Mouse (Mus musculus) midbrain, postnatal 0 days (tissue): Measurements from ENCODE around the gene Espn. TPM values are rescaled to one million over a fixed set of nuclear protein-coding genes. Genes with fewer than 3 reads are reported as not detected.

ENCODE experiments used
- ATAC-seq: fragments of 200-750 bp; cut with Nextera tagmentation; 2 replicates; pipeline ENCODE4 v1.8.0; 2017; ENCODE audit warnings: moderate number of reproducible peaks, mild to moderate bottlenecking, moderate TSS enrichment, moderate library complexity; ENCODE audit not compliant: low FRiP score
- DNase-seq: peaks from one replicate; pipeline ENCODE4 v3.0.0-alpha.2; 2015; ENCODE audit warnings: low spot score
- H3K27ac ChIP-seq: fragments of 300-500 bp; sonication (generic); 2 replicates; pipeline ENCODE4 v1.5.1; 2014; ENCODE audit warnings: low read depth, mild to moderate bottlenecking, low read length, mixed read lengths
- H3K27me3 ChIP-seq: fragments of 300-500 bp; sonication (generic); 2 replicates; pipeline ENCODE4 v1.6.1; 2014; ENCODE audit warnings: low read length, control low read depth, mixed read lengths; ENCODE audit not compliant: insufficient read depth
- H3K36me3 ChIP-seq: fragments of 300-500 bp; sonication (generic); 2 replicates; pipeline ENCODE4 v1.6.1; 2014; ENCODE audit warnings: low read length, control low read depth, mixed read lengths; ENCODE audit not compliant: insufficient read depth
- H3K4me1 ChIP-seq: fragments of 300-500 bp; sonication (generic); 2 replicates; pipeline ENCODE4 v1.6.1; 2014; ENCODE audit warnings: mild to moderate bottlenecking, control low read depth, antibody characterized with exemption, low read length, mixed read lengths; ENCODE audit not compliant: insufficient read depth
- H3K4me2 ChIP-seq: fragments of 300-500 bp; sonication (generic); 2 replicates; pipeline ENCODE4 v1.6.1; 2014; ENCODE audit warnings: low read depth, mild to moderate bottlenecking, low read length, mixed read lengths; ENCODE audit not compliant: poor library complexity, severe bottlenecking
- H3K4me3 ChIP-seq: fragments of 300-500 bp; sonication (generic); 2 replicates; pipeline ENCODE4 v1.5.1; 2014; ENCODE audit warnings: low read depth, mild to moderate bottlenecking, low read length, moderate library complexity
- H3K9ac ChIP-seq: fragments of 300-500 bp; sonication (generic); replicated peaks from 2 replicates; pipeline ENCODE4 v1.6.1; 2014; ENCODE audit warnings: mild to moderate bottlenecking, low read length, moderate library complexity, mixed read lengths; ENCODE audit not compliant: poor library complexity, severe bottlenecking
- H3K9me3 ChIP-seq: fragments of 300-500 bp; sonication (generic); 2 replicates; pipeline ENCODE4 v1.6.1; 2016; ENCODE audit warnings: low read length, control low read depth
- CTCF ChIP-seq: IDR thresholded peaks from 2 replicates; pipeline ENCODE4 v1.5.1; 2016; ENCODE audit warnings: antibody characterized with exemption, mild to moderate bottlenecking
- WGBS: fragments of 180-500 bp; shearing (Covaris S2); extraction: QIAGEN DNeasy Blood & Tissue Kit; methylation state at CpG from one replicate; pipeline ENCODE4 v1.1.7; 2014; 5-methylcytosine and 5-hydroxymethylcytosine counted together
- polyA plus RNA-seq: library from polyadenylated mRNA; unstranded; fragments of >200 nt; fragmentation: Nextera tagmentation; extraction: Ambion mirVana; gene quantifications from 2 replicates; pipeline ENCODE4 v1.2.1, GENCODE M21; 2015
- total RNA-seq: library from RNA; depleted of rRNA; stranded (reverse); fragments of >200 nt; gene quantifications from 2 replicates; pipeline ENCODE4 v1.2.3, GENCODE M21; 2014

Espn gene
- total and polyA plus RNA-seq, 2 experiments from 2014 or later = 0.22 to 0.53 TPM

DNA sequence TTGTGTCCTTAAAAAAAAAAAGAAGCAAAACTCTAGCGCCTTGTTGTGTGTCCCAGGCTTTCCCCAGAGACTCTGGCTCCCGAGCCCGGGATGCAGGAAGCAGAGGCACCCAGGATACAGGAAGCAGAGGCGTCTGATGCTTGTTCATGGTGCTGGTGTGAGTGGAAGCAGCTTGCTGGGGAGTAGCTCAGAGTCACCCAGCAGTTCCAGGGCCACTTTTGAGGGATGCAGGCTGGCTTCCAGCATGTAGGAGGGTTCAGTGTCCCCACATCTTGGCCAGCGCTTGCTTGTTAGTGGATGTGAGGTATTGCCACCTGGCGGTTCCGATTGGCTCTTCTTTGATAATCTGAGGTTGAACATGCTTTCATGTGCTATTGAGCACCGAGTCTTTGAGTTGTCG is 35.0 kb upstream of the Espn start:
- H3K4me3 ChIP-seq = no peak overlapping the region
- no peak for TF ChIP-seq CTCF
- no peak overlapping the region for H3K4me2 ChIP-seq
- H3K36me3 ChIP-seq = no peaks in the 10 kb centered on the region
- no peak for ATAC-seq
- no peak overlapping the region for H3K9ac ChIP-seq
- WGBS = 86% methylated on average over 9 of the region's 9 CpGs
- H3K27me3 ChIP-seq = no peaks in the 10 kb centered on the region
- peaks cover 8% of the 10 kb centered on the region for H3K4me1 ChIP-seq
- no peak overlapping the region for H3K27ac ChIP-seq
- no peaks in the 10 kb centered on the region for H3K9me3 ChIP-seq
- DNase-seq = no peak

DNA sequence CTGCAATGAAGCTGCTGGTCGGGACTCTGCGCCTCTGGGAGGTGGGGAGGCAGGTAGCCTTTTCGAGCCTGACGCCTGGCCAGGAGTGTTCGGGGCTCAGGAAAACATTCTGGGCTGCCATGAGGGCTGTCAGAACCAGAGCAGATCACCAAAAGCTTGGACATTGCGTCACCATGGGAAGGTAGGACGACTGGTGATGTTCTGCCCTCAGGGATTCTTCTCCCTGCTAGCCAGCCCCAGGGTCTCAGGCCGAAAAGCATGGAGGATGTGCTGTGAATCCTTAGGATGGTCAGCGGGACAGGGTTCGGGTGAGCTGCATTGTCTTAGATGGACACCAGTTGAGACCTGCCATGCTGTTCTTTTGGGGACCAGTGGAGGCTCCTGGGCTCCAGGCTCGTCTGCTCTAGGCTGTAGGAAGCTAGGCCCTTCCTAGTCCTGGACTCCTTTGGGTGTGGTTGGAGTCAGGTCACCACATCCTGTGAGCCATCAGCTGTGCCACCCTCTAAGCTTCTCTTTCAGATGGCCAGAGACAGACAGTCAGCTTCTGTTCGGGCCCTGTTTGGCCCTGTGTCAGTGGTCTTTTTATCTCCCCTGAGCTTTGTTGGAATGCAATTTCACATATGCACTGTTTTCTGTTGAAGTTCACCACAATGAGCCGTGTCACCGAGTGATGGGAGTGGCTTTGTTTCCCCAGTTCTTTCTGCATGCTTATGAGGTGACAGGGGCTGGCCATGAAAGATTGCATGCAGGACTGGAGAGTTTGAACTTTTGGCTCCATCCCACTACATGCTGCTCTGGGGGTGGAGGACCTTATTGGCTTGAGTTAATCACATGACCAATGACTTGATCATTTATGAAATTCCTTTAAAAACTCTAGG is 34.3 kb upstream of the Espn start:
- no peak for ATAC-seq
- no peak for DNase-seq
- H3K9ac ChIP-seq = peak overlapping the region; percentile 33; the same call in 1 of the 2 replicates

DNA sequence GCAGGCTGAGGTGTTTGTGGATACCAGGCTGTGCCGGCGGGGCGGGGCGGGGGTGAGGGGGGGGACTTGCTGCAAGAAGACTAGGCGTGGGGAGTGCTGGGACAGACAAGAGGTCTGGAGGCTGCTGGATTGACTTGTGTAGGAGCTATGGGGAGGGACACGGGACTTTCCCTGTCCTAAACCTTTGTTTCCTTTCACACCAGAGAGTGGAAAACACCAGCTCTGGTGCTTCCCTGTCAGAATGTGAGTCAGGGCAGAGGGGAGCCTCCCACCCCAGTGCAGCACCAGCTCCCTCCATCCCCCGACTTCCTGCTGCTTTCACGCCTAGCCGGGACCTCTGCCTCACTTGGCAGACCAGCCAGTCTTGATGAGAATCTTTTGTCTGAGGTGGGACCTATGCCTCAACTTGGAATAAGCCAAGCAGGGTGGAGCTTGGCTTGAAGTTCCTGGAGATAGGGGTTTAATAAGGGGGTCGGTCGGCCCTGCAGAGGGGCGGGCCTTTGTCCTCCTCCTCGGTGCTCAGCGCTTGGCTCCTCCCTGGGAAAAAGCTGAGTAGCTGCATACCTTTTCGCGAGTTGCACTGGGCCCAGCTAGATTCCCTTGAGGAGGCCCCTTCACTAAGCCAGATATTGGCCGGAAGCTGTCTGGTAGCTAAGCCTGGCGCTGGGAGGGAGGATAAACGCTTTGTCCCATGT is 33.5 kb upstream of the Espn start:
- 12% methylated on average over 19 of the region's 19 CpGs for WGBS
- Histone ChIP-seq H3K4me2 (peak overlapping the region; percentile 22; the same call in 1 of the 2 replicates), H3K27ac (peak overlapping the region; percentile 65), H3K9me3 (no peaks in the 10 kb centered on the region), H3K36me3 (no peaks in the 10 kb centered on the region), H3K4me1 (peaks cover 8% of the 10 kb centered on the region), H3K9ac (peak overlapping the region; percentile 33; the same call in 1 of the 2 replicates), H3K4me3 (no peak overlapping the region), H3K27me3 (no peaks in the 10 kb centered on the region)
- DNase-seq (peak; percentile 70), ATAC-seq (peak; percentile 53; the same call in 1 of the 2 replicates)
- no peak for TF ChIP-seq CTCF

More for the DNA sequence above, 34.3 kb upstream of the Espn start:
- 40% methylated on average over 14 of the region's 14 CpGs for WGBS
- TF ChIP-seq CTCF = no peak
- Histone ChIP-seq H3K9me3 (no peaks in the 10 kb centered on the region), H3K27ac (peak overlapping the region; percentile 65), H3K4me3 (no peak overlapping the region), H3K27me3 (no peaks in the 10 kb centered on the region), H3K4me1 (peaks cover 8% of the 10 kb centered on the region), H3K36me3 (no peaks in the 10 kb centered on the region), H3K4me2 (peak overlapping the region; percentile 22; the same call in 1 of the 2 replicates)

DNA sequence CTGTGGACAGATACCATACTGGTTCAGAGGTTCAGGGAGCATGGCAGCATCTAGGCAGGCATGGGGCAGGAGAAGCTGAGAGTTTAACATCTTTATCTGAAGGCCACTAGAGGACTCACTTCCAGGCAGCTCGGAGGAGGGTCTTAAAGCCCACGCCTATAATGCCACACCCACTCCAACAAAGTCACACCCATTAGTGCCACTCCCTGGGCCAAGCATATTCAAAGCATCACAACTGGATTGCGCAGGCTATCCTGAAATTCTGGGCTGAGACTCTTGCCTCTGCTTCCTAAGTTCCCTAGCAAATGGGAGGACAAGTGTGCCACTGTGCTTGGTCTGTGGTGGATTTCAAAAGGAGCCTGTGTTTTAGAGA is 33.0 kb upstream of the Espn start:
- H3K9ac ChIP-seq = no peak overlapping the region
- ATAC-seq (peak; percentile 59), DNase-seq (peak; percentile 52)
- no peaks in the 10 kb centered on the region for H3K27me3 ChIP-seq
- WGBS = 14% methylated on average over 3 of the region's 3 CpGs
- H3K4me2 ChIP-seq = 0 out of 2 replicates have a peak overlapping the region, but pooled peaks have one; percentile 22
- H3K4me1 ChIP-seq = peaks cover 8% of the 10 kb centered on the region
- TF ChIP-seq CTCF = peak; percentile 49
- no peaks in the 10 kb centered on the region for H3K9me3 ChIP-seq
- H3K36me3 ChIP-seq = no peaks in the 10 kb centered on the region
- no peak overlapping the region for H3K4me3 ChIP-seq
- H3K27ac ChIP-seq = peak overlapping the region; percentile 65

DNA sequence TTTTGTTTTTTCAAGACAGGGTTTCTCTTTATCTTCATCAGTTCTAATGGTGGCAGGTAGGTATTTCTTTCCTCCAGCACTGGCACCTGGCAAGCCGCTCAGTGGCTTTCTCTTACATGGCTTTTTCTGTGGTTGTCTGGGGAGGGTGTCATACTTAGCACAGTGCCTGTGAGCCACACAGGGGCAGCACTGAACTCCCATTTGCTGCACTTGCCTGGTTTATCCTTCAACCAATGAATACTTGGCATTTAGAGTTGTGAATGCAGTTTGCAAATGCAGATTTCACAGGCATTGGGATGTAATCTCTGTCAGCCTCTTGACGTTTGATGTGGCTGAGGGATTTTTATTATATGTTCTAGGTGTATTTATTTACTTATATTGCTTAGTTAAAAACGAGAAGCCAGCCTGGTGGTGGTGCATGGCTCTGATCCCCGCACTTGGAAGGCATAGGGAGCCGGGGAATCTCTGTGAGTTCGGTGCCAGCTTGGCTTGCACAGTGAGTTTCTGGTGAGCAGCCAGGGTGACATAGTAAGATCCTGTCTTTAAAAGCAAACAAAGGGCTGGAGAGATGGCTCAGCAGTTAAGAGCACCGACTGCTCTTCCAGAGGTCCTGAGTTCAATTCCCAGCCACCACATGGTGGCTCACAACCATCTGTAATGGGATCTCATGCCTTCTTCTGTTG is 32.3 kb upstream of the Espn start:
- peak; percentile 68 for TF ChIP-seq CTCF
- no peak overlapping the region for H3K4me3 ChIP-seq
- H3K27ac ChIP-seq = peak overlapping the region; percentile 2; the same call in 1 of the 2 replicates
- DNase-seq = peak; percentile 44
- peaks cover 11% of the 10 kb centered on the region for H3K4me1 ChIP-seq
- H3K9ac ChIP-seq = no peak overlapping the region
- H3K9me3 ChIP-seq = no peaks in the 10 kb centered on the region
- H3K27me3 ChIP-seq = no peaks in the 10 kb centered on the region
- ATAC-seq = no peak
- WGBS = 57% methylated on average over 7 of the region's 7 CpGs
- no peak overlapping the region for H3K4me2 ChIP-seq
- H3K36me3 ChIP-seq = no peaks in the 10 kb centered on the region
